Mouse (Mus musculus) embryonic stem cell, embryonic (primary cell): ENCODE data around the gene Tefm.

ENCODE experiments used
- CTCF ChIA-PET, 4 experiments: fragments of 300-600 bp in 2 of 4; fragments of 350-600 bp in 2 of 4; sonication (Branson Sonifier 250); formaldehyde crosslinking; loops; one replicate each; lab custom pipeline; 2022; ENCODE audit warnings: inconsistent platforms in 2 of 4; lab: Charles Lee
- POLR2A ChIA-PET, 4 experiments: fragments of 300-600 bp in 2 of 4; fragments of 350-600 bp in 2 of 4; sonication (Branson Sonifier 250); formaldehyde crosslinking; loops; one replicate each; lab custom pipeline; 2022; ENCODE audit warnings: antibody characterized with exemption in 4 of 4, inconsistent platforms in 1 of 4; lab: Charles Lee

Tefm gene

DNA sequence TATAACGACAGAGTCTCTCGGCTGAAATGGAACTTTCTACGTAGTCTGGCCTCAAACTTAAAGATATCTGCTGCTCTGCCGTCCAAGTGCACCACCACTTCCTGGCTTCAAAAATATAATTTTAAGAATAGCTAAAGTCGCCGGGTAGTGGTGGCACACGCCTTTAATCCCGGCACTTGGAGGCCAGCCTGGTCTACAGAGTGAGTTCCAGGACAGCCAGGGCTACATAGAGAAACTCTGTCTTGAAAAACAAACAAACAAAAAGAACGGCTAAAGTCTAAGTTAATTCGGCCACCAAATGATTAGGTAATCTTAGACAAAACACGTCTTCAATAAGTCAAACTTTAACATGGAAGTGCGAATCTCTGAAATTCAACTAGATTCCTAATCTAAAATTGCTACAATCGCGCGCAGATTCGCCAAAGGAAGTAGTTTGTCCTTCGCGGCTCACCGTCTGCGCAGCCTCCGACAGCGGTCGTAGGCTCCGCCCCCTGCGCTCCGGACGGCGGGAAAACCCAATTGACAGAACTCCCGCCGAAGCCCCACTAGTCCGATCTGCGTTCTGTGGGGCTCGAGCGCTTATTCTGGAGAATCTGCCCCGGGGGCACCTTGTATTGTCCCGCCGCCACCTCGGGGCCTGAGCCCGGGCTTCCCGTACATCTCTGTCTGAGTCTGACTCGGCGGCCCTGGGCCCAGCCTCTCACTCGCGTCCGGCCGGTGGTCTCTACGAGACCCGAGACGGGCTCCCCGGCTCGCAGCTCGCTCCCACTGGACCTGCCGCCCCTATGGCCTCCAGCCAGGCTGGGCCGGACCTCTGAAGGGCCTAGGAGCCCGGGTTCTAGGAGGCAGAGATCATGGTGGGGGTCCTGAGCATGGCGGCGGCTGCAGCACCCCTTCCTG lies 52.8 kb downstream of the Tefm start, which contains the start of gene Atad5:
Atad5 (plus strand) TSS at position 484 of the 900 bp plus-strand sequence.
- POLR2A ChIA-PET, result interaction anchor here (0.6 to 3.3 kb wide), 28 partner anchors 8 to 294 kb away, joined by 3 to 28 read pairs (median 4); partner anchors contain the start of genes Crlf3 (in 3 of the 4), Adap2 (in 1 of the 4), Rhot1 (in 1 of the 4) and Rnf135 (in 1 of the 4)

DNA sequence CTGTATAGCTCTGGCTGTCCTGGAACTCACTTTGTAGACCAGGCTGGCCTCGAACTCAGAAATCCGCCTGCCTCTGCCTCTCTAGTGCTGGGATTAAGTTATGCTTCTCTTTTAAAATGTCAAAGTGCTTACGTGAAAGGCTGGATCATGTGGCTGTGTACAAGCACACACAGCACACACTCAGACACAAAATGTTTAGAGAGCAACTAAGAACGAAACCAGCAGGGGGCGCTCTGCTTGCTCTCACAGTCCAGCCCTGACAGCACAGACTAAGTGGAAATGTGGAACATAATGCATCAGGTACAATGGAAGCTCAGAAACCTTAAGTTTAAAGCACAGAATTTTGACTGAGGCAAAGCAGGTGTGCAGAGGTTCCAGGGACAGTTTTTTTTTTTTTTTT lies 55.1 kb downstream of the Tefm start:
- ChIA-PET POLR2A (interaction anchor here in 2 of 4 experiments (0.6 to 2.8 kb wide), 14 partner anchors 8 to 408 kb away, joined by 3 to 27 read pairs (median 4); partner anchors contain the start of gene Rnf135 (in 1 of the 2)), CTCF (interaction anchor here in 3 of 4 experiments (0.6 to 1.6 kb wide), 11 partner anchors 8 to 122 kb away, joined by 3 to 7 read pairs (median 4); partner anchors contain the start of genes Rhot1 (in 1 of the 3) and Rnf135 (in 1 of the 3))

More for the DNA sequence above, 52.8 kb downstream of the Tefm start, which contains the start of gene Atad5:
- CTCF ChIA-PET, result no interaction called here
